Mouse (Mus musculus) heart, adult 2 months (tissue): ENCODE data around the gene Hspb8.

Source experiments
- CTCF ChIP-seq: fragments of 200-600 bp; IDR thresholded peaks from 2 replicates; pipeline ENCODE4 v1.8.1; 2022; ENCODE audit warnings: antibody characterized with exemption, mild to moderate bottlenecking, moderate library complexity
- POLR2A ChIP-seq: fragments of 200-500 bp; IDR thresholded peaks from 2 replicates; pipeline ENCODE4 v1.6.1; 2011; ENCODE audit warnings: mild to moderate bottlenecking, low read depth, low read length, control low read depth; ENCODE audit not compliant: insufficient read depth

DNA sequence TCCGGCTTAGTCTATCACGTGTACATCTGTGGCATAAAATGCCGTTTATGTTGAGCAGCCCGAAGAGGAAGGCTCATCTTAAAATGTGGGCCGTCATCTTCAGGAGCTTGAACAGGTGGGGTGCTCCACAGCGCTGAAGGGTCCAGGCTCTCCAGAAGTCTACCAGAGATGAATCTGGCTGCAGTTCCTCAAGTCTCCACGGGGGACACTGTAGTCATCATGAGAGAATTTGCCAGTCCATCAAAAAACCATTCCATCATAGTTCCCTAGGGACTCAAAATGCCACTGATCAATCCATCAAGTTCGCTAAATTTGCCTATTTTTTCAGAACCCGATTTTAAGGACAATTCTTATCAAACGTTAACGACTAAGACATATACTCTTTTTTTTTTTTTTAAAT lies 36.6 kb downstream of the Hspb8 start:
- TF ChIP-seq CTCF (peak; percentile 97), POLR2A (no peak)
